ENCODE assay signal across 12 mouse cellular contexts in the genomic region with DNA sequence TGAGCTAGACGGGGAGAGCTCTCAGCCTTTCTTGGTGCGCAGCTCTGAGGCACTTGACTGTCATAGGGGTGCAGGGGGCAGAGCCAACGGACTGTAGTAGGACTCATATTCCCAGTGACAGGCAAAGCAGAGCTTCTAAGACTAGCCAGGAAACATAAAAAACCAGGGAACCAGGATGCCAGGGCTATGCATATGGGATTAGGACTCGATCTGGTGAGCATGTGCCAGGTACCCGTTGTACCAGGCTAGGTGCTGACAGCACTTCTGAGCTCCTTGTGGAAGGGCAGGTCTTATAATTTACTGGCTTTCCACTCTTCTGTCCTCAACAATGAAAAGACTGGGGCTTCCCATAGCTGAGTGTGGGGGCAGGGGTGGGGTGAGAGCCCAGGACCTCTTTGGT. TPM values are rescaled to one million over a fixed set of nuclear protein-coding genes. Genes with fewer than 3 reads are reported as not detected.
A peak's percentile ranks its signal among the peaks of the same experiment; 100 is the strongest.
DNase-seq lines count a peak whose midpoint lies in the region; ATAC-seq and TF ChIP-seq lines count a peak whose summit lies in the region.
"Had no signal": no experiment of that assay in that cellular context is flagged by ENCODE, and none has a peak within 500 bp of the region (broad histone marks: within the 10 kb centered on the region; RNA-seq: fewer than 3 reads in every experiment).

No protein-coding gene starts in this region.

- no peak for ATAC-seq in hindbrain, embryonic 12.5 days (ENCODE audit: low FRiP score)
- no peak for ATAC-seq in midbrain, postnatal 0 days (ENCODE audit: low FRiP score)
- ATAC-seq in hindbrain, embryonic 16.5 days, result no peak
- ATAC-seq in stomach, embryonic 14.5 days (ENCODE audit: insufficient number of reproducible peaks, insufficient read depth, low FRiP score, low read depth), result no peak
- ATAC-seq: activated CD4-positive, CD25-positive, alpha-beta regulatory T cell, adult 4 months had no signal

- TF ChIP-seq CTCF in midbrain, postnatal 0 days (IDR thresholded peaks at IDR 0.05), result no peak

- DNase-seq in hindbrain, embryonic 10.5 days (ENCODE audit: low spot score), result no peak
- DNase-seq in midbrain, embryonic 10.5 days (ENCODE audit: low spot score), result no peak
- DNase-seq in midbrain, postnatal 0 days (ENCODE audit: low spot score), result no peak
- DNase-seq in c-Kit-positive CD71-positive TER-119-positive erythroid progenitor cells, embryonic 14.5 days (ENCODE audit: low spot score), result no peak
- DNase-seq in cerebellum, adult 11 months, result no peak
- DNase-seq: kidney, adult 8-10 months; lung, postnatal 10 days; retina, postnatal 1 day had no signal

- H3K4me2 ChIP-seq in hindbrain, embryonic 12.5 days (replicated peaks), result no peak overlapping the region
- no peak overlapping the region for H3K4me2 ChIP-seq in midbrain, postnatal 0 days (ENCODE audit: low read depth, low read length, poor library complexity, severe bottlenecking)
- no peak overlapping the region for H3K4me2 ChIP-seq in hindbrain, embryonic 16.5 days (ENCODE audit: low read length)
- H3K4me2 ChIP-seq in stomach, embryonic 14.5 days (replicated peaks; ENCODE audit: low read depth, low read length), result no peak overlapping the region; the same call in 1 of the 2 replicates

- peak overlapping the region; percentile 96 for H3K27ac ChIP-seq in hindbrain, embryonic 10.5 days
- no peak overlapping the region for H3K27ac ChIP-seq in hindbrain, embryonic 12.5 days
- peak overlapping the region; percentile 96 for H3K27ac ChIP-seq in midbrain, embryonic 10.5 days (replicated peaks)
- H3K27ac ChIP-seq in midbrain, postnatal 0 days (ENCODE audit: low read depth, low read length), result no peak overlapping the region
- H3K27ac ChIP-seq in hindbrain, embryonic 16.5 days (ENCODE audit: low read depth, low read length), result peak overlapping the region; percentile 61
- H3K27ac ChIP-seq in stomach, embryonic 14.5 days (ENCODE audit: low read length), result peak overlapping the region; percentile 95; the same call in 1 of the 2 replicates

- peaks cover 12% of the 10 kb centered on the region for H3K27me3 ChIP-seq in hindbrain, embryonic 10.5 days (ENCODE audit: insufficient read depth, poor library complexity, severe bottlenecking)
- peaks cover 9% of the 10 kb centered on the region for H3K27me3 ChIP-seq in hindbrain, embryonic 12.5 days
- H3K27me3 ChIP-seq in midbrain, embryonic 10.5 days (ENCODE audit: low read depth, poor library complexity, severe bottlenecking), result peaks cover 32% of the 10 kb centered on the region
- H3K27me3 ChIP-seq in midbrain, postnatal 0 days (ENCODE audit: insufficient read depth, low read length), result peaks cover 17% of the 10 kb centered on the region
- no peaks in the 10 kb centered on the region for H3K27me3 ChIP-seq in hindbrain, embryonic 16.5 days (replicated peaks; ENCODE audit: control insufficient read depth, insufficient read depth, low read length)
- H3K27me3 ChIP-seq in stomach, embryonic 14.5 days (ENCODE audit: control insufficient read depth, insufficient read depth, low read length), result no peaks in the 10 kb centered on the region

- H3K9me3 ChIP-seq in hindbrain, embryonic 10.5 days, result no peaks in the 10 kb centered on the region
- H3K9me3 ChIP-seq in hindbrain, embryonic 12.5 days (replicated peaks), result no peaks in the 10 kb centered on the region
- H3K9me3 ChIP-seq in midbrain, embryonic 10.5 days (replicated peaks), result no peaks in the 10 kb centered on the region
- H3K9me3 ChIP-seq in midbrain, postnatal 0 days (ENCODE audit: low read length), result no peaks in the 10 kb centered on the region
- no peaks in the 10 kb centered on the region for H3K9me3 ChIP-seq in hindbrain, embryonic 16.5 days (ENCODE audit: control insufficient read depth, low read length)
- no peaks in the 10 kb centered on the region for H3K9me3 ChIP-seq in stomach, embryonic 14.5 days (ENCODE audit: control insufficient read depth, low read depth, low read length)

- no peaks in the 10 kb centered on the region for H3K36me3 ChIP-seq in hindbrain, embryonic 10.5 days
- no peaks in the 10 kb centered on the region for H3K36me3 ChIP-seq in hindbrain, embryonic 12.5 days
- no peaks in the 10 kb centered on the region for H3K36me3 ChIP-seq in midbrain, embryonic 10.5 days
- no peaks in the 10 kb centered on the region for H3K36me3 ChIP-seq in midbrain, postnatal 0 days (ENCODE audit: insufficient read depth, low read length)
- no peaks in the 10 kb centered on the region for H3K36me3 ChIP-seq in hindbrain, embryonic 16.5 days (ENCODE audit: control insufficient read depth, insufficient read depth, low read length)
- no peaks in the 10 kb centered on the region for H3K36me3 ChIP-seq in stomach, embryonic 14.5 days (ENCODE audit: control insufficient read depth, insufficient read depth, low read length)

- H3K9ac ChIP-seq in hindbrain, embryonic 12.5 days, result no peak overlapping the region
- H3K9ac ChIP-seq in midbrain, postnatal 0 days (replicated peaks; ENCODE audit: low read length, poor library complexity, severe bottlenecking), result no peak overlapping the region
- no peak overlapping the region for H3K9ac ChIP-seq in hindbrain, embryonic 16.5 days (ENCODE audit: low read depth, low read length)
- no peak overlapping the region for H3K9ac ChIP-seq in stomach, embryonic 14.5 days (replicated peaks; ENCODE audit: low read depth, low read length)

- peaks cover 68% of the 10 kb centered on the region for H3K4me1 ChIP-seq in hindbrain, embryonic 10.5 days (replicated peaks)
- H3K4me1 ChIP-seq in hindbrain, embryonic 12.5 days, result peaks cover 45% of the 10 kb centered on the region
- H3K4me1 ChIP-seq in midbrain, embryonic 10.5 days, result peaks cover 50% of the 10 kb centered on the region
- H3K4me1 ChIP-seq in midbrain, postnatal 0 days (ENCODE audit: insufficient read depth, low read length), result 0 out of 2 replicates have a peak, but pooled peaks cover 3% of the 10 kb centered on the region
- peaks cover 11% of the 10 kb centered on the region for H3K4me1 ChIP-seq in hindbrain, embryonic 16.5 days (ENCODE audit: control insufficient read depth, insufficient read depth, low read depth, low read length)
- peaks cover 48% of the 10 kb centered on the region for H3K4me1 ChIP-seq in stomach, embryonic 14.5 days (ENCODE audit: control insufficient read depth, insufficient read depth, low read length)

- H3K4me3 ChIP-seq in hindbrain, embryonic 10.5 days, result no peak overlapping the region
- H3K4me3 ChIP-seq in hindbrain, embryonic 12.5 days, result no peak overlapping the region
- H3K4me3 ChIP-seq in midbrain, embryonic 10.5 days, result no peak overlapping the region
- H3K4me3 ChIP-seq in midbrain, postnatal 0 days (ENCODE audit: low read depth, low read length), result no peak overlapping the region
- H3K4me3 ChIP-seq in hindbrain, embryonic 16.5 days (ENCODE audit: low read length), result no peak overlapping the region
- no peak overlapping the region for H3K4me3 ChIP-seq in stomach, embryonic 14.5 days (ENCODE audit: low read depth, low read length)

- 76% methylated on average over 5 of the region's 5 CpGs for WGBS in hindbrain, embryonic 10.5 days
- 76% methylated on average over 5 of the region's 5 CpGs for WGBS in hindbrain, embryonic 12.5 days
- WGBS in midbrain, embryonic 10.5 days, result 87% methylated on average over 5 of the region's 5 CpGs
- 79% methylated on average over 5 of the region's 5 CpGs for WGBS in midbrain, postnatal 0 days
- WGBS in hindbrain, embryonic 16.5 days, result 77% methylated on average over 5 of the region's 5 CpGs
- WGBS in stomach, embryonic 14.5 days, result 74% methylated on average over 5 of the region's 5 CpGs

RNA-seq across cellular contexts. Expression of a gene that starts 7.8 kb away (rescaled TPM):
- 39.1 and 46.4 TPM in 2 replicates for polyA plus RNA-seq in hindbrain, embryonic 10.5 days (2016; fragmentation: Nextera tagmentation; extraction: Ambion mirVana)
- 38.0 and 41.0 TPM in 2 replicates for polyA plus RNA-seq in hindbrain, embryonic 12.5 days (2016; fragmentation: Nextera tagmentation; extraction: Ambion mirVana)
- 30.1 and 38.3 TPM in 2 replicates for polyA plus RNA-seq in midbrain, embryonic 10.5 days (2016; fragmentation: Nextera tagmentation; extraction: Ambion mirVana)
- 48.9 and 65.8 TPM in 2 replicates for total RNA-seq in midbrain, postnatal 0 days (2014; rRNA removed)
- polyA plus RNA-seq in midbrain, postnatal 0 days (2015; fragmentation: Nextera tagmentation; extraction: Ambion mirVana), result 6.8 and 7.6 TPM in 2 replicates
- polyA plus RNA-seq in hindbrain, embryonic 16.5 days (2015; fragmentation: Nextera tagmentation; extraction: Ambion mirVana), result 13.3 and 15.1 TPM in 2 replicates
- polyA plus RNA-seq in stomach, embryonic 14.5 days (2014; fragmentation: Nextera tagmentation; extraction: Ambion mirVana), result 29.5 and 31.7 TPM in 2 replicates

Comparison
In these comparisons a context has a peak if more than half of its experiments do, and no peak if none do; other contexts are left out.
1. H3K27ac ChIP-seq: peak in hindbrain, embryonic 10.5 days (single experiment), midbrain, embryonic 10.5 days (single experiment), hindbrain, embryonic 16.5 days (single experiment) and stomach, embryonic 14.5 days (single experiment); none in hindbrain, embryonic 12.5 days (single experiment) and midbrain, postnatal 0 days (single experiment).